Mouse (Mus musculus): ENCODE data around the gene Gli2. TPM values are rescaled to one million over a fixed set of nuclear protein-coding genes. Genes with fewer than 3 reads are reported as not detected.
A peak's percentile ranks its signal among the peaks of the same experiment; 100 is the strongest.

The Gli2 gene
- polyA plus RNA-seq (2015; fragmentation: Nextera tagmentation; extraction: Ambion mirVana) = 5.6 and 6.3 TPM in 2 replicates

DNA sequence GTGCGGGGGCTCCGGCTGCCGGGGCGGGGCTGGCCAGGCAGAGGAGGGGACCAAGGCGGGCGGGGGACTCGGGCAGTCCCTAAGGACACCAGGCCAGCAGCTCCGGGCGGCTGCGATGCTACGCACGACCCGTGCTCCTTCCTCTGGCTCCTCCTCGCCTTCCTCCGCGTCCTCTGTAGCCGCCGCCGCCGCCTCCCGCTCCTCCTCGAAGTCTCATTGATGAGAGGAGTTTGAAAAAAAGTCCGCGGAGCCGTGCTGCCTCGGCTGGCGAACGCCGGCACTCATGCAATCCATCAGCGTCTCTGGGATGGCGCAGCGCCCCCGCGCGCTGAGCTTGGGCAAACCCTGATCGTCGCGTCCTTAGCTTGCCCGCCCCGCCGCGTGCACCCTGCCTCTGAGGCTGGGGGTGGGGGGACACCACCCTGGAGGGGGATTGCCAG lies at the start of gene Gli2:
TSS of gene Gli2 (minus strand) at position 218 of the 440 bp plus-strand sequence.
- H3K4me1 ChIP-seq (replicated peaks; ENCODE audit: control insufficient read depth, insufficient read depth, low read length) = peaks cover 49% of the 10 kb centered on the region
- H3K9me3 ChIP-seq (ENCODE audit: control insufficient read depth, low read length) = no peaks in the 10 kb centered on the region; the same call in 1 of the 2 replicates
- no peaks in the 10 kb centered on the region for H3K36me3 ChIP-seq (ENCODE audit: control insufficient read depth, insufficient read depth, low read length)
- peak within 1 kb of the TSS; percentile 92 for H3K4me2 ChIP-seq (ENCODE audit: low read depth, low read length)
- peak within 1 kb of the TSS; percentile 59 for H3K4me3 ChIP-seq (ENCODE audit: low read length)
- peak; percentile 83 for ATAC-seq (ENCODE audit: low read depth)
- H3K27ac ChIP-seq (ENCODE audit: low read length) = peak within 1 kb of the TSS; percentile 88
- WGBS = under 1% methylated on average over 34 of the region's 42 CpGs
- H3K9ac ChIP-seq (ENCODE audit: low read length) = peak within 1 kb of the TSS; percentile 73
- peaks cover 45% of the 10 kb centered on the region for H3K27me3 ChIP-seq (ENCODE audit: control insufficient read depth, insufficient read depth, low read depth, low read length)

DNA sequence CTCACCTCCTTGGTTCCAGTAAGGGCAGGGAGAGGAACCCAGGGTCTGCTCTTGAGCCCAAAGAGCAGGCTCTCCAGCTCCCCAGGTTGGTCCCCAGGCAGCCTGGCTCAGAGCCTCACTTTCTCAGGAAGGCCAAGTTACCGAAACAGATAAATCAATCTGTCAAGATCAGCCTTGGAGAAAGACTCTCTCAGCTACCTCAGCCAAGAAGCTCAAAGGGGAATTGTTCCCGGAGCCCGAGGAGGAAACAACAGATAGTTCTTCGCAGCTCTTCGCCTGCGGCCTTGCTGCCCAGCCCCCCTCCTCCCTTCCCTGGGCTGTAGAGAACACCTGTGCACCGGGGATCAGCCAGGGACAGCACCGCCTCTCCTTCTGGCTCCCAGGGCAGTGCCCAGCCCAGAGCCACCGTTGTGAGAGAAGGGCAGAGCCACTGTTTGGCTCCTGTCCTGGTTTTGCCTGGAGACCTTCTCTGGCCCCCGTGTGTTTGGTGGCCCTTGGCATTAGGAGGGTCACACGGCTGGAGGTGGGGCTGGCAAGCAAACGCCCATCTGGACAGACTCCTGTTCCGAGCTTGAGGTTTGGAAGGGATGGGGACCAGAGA lies 44.6 kb upstream of the Gli2 start:
- Histone ChIP-seq H3K36me3 (ENCODE audit: control insufficient read depth, insufficient read depth, low read length) (no peaks in the 10 kb centered on the region), H3K4me1 (replicated peaks; ENCODE audit: control insufficient read depth, insufficient read depth, low read length) (0 out of 2 replicates have a peak, but pooled peaks cover 2% of the 10 kb centered on the region), H3K4me3 (ENCODE audit: low read length) (no peak overlapping the region), H3K9me3 (ENCODE audit: control insufficient read depth, low read length) (no peaks in the 10 kb centered on the region), H3K9ac (ENCODE audit: low read length) (no peak overlapping the region), H3K27ac (ENCODE audit: low read length) (no peak overlapping the region), H3K4me2 (ENCODE audit: low read depth, low read length) (no peak overlapping the region), H3K27me3 (ENCODE audit: control insufficient read depth, insufficient read depth, low read depth, low read length) (no peaks in the 10 kb centered on the region; the same call in 1 of the 2 replicates)
- no peak for ATAC-seq (ENCODE audit: low read depth)
- WGBS = 26% methylated on average over 13 of the region's 13 CpGs

- WGBS = 14% methylated on average over 8 of the region's 8 CpGs
Measured at GRCm38 (mm10) chr1:119093739-119094138, 40.3 kb upstream of the Gli2 start.

GRCm38 (mm10) chr1:119089887-119090620 lies 36.6 kb upstream of the Gli2 start:
- H3K4me2 ChIP-seq (ENCODE audit: low read depth, low read length) = no peak overlapping the region
- no peak for ATAC-seq (ENCODE audit: low read depth)
- no peak overlapping the region for H3K27ac ChIP-seq (ENCODE audit: low read length)
- 61% methylated on average over 18 of the region's 18 CpGs for WGBS
- no peaks in the 10 kb centered on the region for H3K36me3 ChIP-seq (ENCODE audit: control insufficient read depth, insufficient read depth, low read length)
- H3K4me3 ChIP-seq (ENCODE audit: low read length) = no peak overlapping the region
- no peaks in the 10 kb centered on the region for H3K4me1 ChIP-seq (replicated peaks; ENCODE audit: control insufficient read depth, insufficient read depth, low read length)
- H3K9me3 ChIP-seq (ENCODE audit: control insufficient read depth, low read length) = no peaks in the 10 kb centered on the region
- H3K9ac ChIP-seq (ENCODE audit: low read length) = no peak overlapping the region
- H3K27me3 ChIP-seq (ENCODE audit: control insufficient read depth, insufficient read depth, low read depth, low read length) = no peaks in the 10 kb centered on the region

More at GRCm38 (mm10) chr1:119093739-119094138, 40.3 kb upstream of the Gli2 start:
- no peak overlapping the region for H3K27ac ChIP-seq (ENCODE audit: low read length)
- no peak overlapping the region for H3K4me2 ChIP-seq (ENCODE audit: low read depth, low read length)
- H3K27me3 ChIP-seq (ENCODE audit: control insufficient read depth, insufficient read depth, low read depth, low read length) = no peaks in the 10 kb centered on the region
- H3K36me3 ChIP-seq (ENCODE audit: control insufficient read depth, insufficient read depth, low read length) = no peaks in the 10 kb centered on the region
- ATAC-seq (ENCODE audit: low read depth) = no peak
- no peak overlapping the region for H3K4me3 ChIP-seq (ENCODE audit: low read length)
- H3K9ac ChIP-seq (ENCODE audit: low read length) = no peak overlapping the region
- H3K9me3 ChIP-seq (ENCODE audit: control insufficient read depth, low read length) = no peaks in the 10 kb centered on the region
- 0 out of 2 replicates have a peak, but pooled peaks cover 2% of the 10 kb centered on the region for H3K4me1 ChIP-seq (replicated peaks; ENCODE audit: control insufficient read depth, insufficient read depth, low read length)

- WGBS = 6% methylated on average over 3 of the region's 3 CpGs
- ATAC-seq (ENCODE audit: low read depth) = peak; percentile 51; the same call in 1 of the 2 replicates
- Histone ChIP-seq H3K36me3 (ENCODE audit: control insufficient read depth, insufficient read depth, low read length) (no peaks in the 10 kb centered on the region), H3K27ac (ENCODE audit: low read length) (no peak overlapping the region), H3K4me1 (replicated peaks; ENCODE audit: control insufficient read depth, insufficient read depth, low read length) (no peaks in the 10 kb centered on the region), H3K9ac (ENCODE audit: low read length) (no peak overlapping the region), H3K27me3 (ENCODE audit: control insufficient read depth, insufficient read depth, low read depth, low read length) (no peaks in the 10 kb centered on the region; the same call in 1 of the 2 replicates), H3K9me3 (ENCODE audit: control insufficient read depth, low read length) (no peaks in the 10 kb centered on the region), H3K4me2 (ENCODE audit: low read depth, low read length) (no peak overlapping the region), H3K4me3 (ENCODE audit: low read length) (no peak overlapping the region)
Measured at GRCm38 (mm10) chr1:119087539-119087938, 34.1 kb upstream of the Gli2 start.

GRCm38 (mm10) chr1:119085771-119086170 lies 32.4 kb upstream of the Gli2 start:
- no peak overlapping the region for H3K4me3 ChIP-seq (ENCODE audit: low read length)
- H3K9ac ChIP-seq (ENCODE audit: low read length) = no peak overlapping the region
- H3K4me2 ChIP-seq (ENCODE audit: low read depth, low read length) = no peak overlapping the region
- WGBS = 48% methylated on average over 10 of the region's 10 CpGs
- no peaks in the 10 kb centered on the region for H3K9me3 ChIP-seq (ENCODE audit: control insufficient read depth, low read length)
- no peak overlapping the region for H3K27ac ChIP-seq (ENCODE audit: low read length)
- H3K36me3 ChIP-seq (ENCODE audit: control insufficient read depth, insufficient read depth, low read length) = no peaks in the 10 kb centered on the region
- no peak for ATAC-seq (ENCODE audit: low read depth)
- no peaks in the 10 kb centered on the region for H3K4me1 ChIP-seq (replicated peaks; ENCODE audit: control insufficient read depth, insufficient read depth, low read length)
- no peaks in the 10 kb centered on the region; the same call in none of the 2 replicates for H3K27me3 ChIP-seq (ENCODE audit: control insufficient read depth, insufficient read depth, low read depth, low read length)

DNA sequence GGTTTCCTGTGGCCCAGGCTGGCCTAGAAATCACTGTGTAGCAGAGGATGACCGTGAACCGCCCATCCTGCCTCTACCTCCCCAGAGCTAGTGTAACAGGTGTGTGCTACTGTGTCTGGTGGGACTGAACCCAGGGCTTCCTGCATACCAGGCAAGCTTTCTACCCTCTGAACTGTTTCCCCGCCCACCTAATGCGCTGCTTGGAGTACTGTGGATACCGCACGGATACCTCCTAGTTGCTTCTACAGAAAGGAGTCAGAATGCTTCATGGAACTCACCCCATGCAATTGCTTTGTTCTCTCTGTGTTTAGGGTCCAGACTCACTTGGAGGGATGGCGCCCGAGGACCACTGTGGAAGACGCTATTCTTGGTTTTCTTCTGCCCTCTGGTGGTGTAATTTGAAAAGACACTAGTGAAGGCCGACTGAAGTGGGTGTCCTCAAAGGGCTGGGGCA lies 30.1 kb upstream of the Gli2 start:
- H3K9me3 ChIP-seq (ENCODE audit: control insufficient read depth, low read length) = no peaks in the 10 kb centered on the region
- peak; percentile 58 for ATAC-seq (ENCODE audit: low read depth)
- no peaks in the 10 kb centered on the region; the same call in none of the 2 replicates for H3K27me3 ChIP-seq (ENCODE audit: control insufficient read depth, insufficient read depth, low read depth, low read length)
- no peak overlapping the region for H3K27ac ChIP-seq (ENCODE audit: low read length)
- H3K9ac ChIP-seq (ENCODE audit: low read length) = no peak overlapping the region
- WGBS = 19% methylated on average over 10 of the region's 10 CpGs
- H3K4me2 ChIP-seq (ENCODE audit: low read depth, low read length) = no peak overlapping the region
- H3K36me3 ChIP-seq (ENCODE audit: control insufficient read depth, insufficient read depth, low read length) = no peaks in the 10 kb centered on the region
- no peak overlapping the region for H3K4me3 ChIP-seq (ENCODE audit: low read length)
- H3K4me1 ChIP-seq (replicated peaks; ENCODE audit: control insufficient read depth, insufficient read depth, low read length) = no peaks in the 10 kb centered on the region

DNA sequence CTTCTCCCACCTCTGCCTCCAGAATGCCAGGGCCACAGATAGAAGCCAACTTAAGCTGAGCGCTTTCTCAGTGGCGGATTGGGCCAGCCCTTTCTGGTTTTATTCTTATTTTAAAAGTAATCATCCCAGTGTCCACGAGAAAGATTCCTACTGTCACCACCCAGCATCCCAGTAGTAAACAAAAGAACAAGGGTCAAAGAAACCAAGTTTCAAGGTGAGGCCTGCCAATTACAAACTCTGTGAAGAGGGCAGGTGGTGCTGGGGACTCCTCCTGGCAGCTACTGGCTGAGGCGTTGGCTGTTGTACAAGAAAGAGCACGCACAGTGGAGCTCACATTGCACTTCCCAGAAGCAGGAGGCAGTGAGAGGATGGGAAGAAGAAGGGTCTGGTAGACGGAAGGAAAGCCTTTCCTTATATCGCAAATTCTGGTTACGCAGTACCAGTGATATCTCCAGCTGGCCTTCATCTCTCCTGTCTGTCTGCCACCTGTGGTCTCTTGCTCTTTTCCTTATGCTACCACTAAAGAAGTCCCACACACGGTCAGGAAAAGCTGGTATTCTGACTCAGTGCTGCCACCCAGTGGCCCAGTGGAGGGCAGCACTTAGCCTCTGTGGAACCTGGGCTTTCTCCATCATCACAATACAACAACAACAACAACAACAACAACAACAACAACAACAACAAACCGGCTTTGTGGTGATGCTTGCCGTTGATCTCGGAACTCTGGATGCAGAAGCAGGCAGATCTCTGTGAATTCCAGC lies 29.0 kb upstream of the Gli2 start:
- ATAC-seq (ENCODE audit: low read depth) = peak; percentile 55; the same call in 1 of the 2 replicates
- Histone ChIP-seq H3K4me1 (replicated peaks; ENCODE audit: control insufficient read depth, insufficient read depth, low read length) (no peaks in the 10 kb centered on the region), H3K27ac (ENCODE audit: low read length) (no peak overlapping the region), H3K36me3 (ENCODE audit: control insufficient read depth, insufficient read depth, low read length) (no peaks in the 10 kb centered on the region), H3K27me3 (ENCODE audit: control insufficient read depth, insufficient read depth, low read depth, low read length) (peaks cover 6% of the 10 kb centered on the region), H3K4me3 (ENCODE audit: low read length) (no peak overlapping the region), H3K4me2 (ENCODE audit: low read depth, low read length) (no peak overlapping the region), H3K9ac (ENCODE audit: low read length) (no peak overlapping the region), H3K9me3 (ENCODE audit: control insufficient read depth, low read length) (no peaks in the 10 kb centered on the region)
- WGBS = 39% methylated on average over 12 of the region's 12 CpGs

DNA sequence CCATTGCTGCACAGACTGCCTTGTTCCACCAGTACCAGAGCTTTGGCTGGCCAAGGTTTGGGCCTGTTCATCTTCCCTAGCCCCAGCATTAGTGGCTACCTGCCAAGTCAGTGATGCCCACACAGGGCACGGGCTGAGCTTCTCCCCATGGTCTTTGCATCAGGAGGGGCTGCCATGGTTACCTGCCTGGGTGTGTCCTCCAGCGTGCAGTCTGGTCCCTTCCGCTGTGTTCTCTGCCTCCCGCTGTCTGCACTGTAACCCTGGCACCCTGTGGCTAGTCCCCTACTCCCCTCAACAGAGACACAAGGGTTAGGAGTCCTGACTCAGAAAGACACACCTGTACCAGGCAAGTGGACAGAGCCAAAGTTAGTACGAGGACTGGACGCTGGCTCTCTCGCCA lies 24.5 kb upstream of the Gli2 start:
- Histone ChIP-seq H3K27me3 (ENCODE audit: control insufficient read depth, insufficient read depth, low read depth, low read length) (peaks cover 24% of the 10 kb centered on the region), H3K9ac (ENCODE audit: low read length) (no peak overlapping the region), H3K36me3 (ENCODE audit: control insufficient read depth, insufficient read depth, low read length) (no peaks in the 10 kb centered on the region), H3K9me3 (ENCODE audit: control insufficient read depth, low read length) (no peaks in the 10 kb centered on the region), H3K27ac (ENCODE audit: low read length) (no peak overlapping the region), H3K4me3 (ENCODE audit: low read length) (no peak overlapping the region), H3K4me1 (replicated peaks; ENCODE audit: control insufficient read depth, insufficient read depth, low read length) (no peaks in the 10 kb centered on the region), H3K4me2 (ENCODE audit: low read depth, low read length) (no peak overlapping the region)
- 80% methylated on average over 7 of the region's 7 CpGs for WGBS
- no peak for ATAC-seq (ENCODE audit: low read depth)
